Mouse (Mus musculus): Measurements from ENCODE around the gene Farsb. TPM values are rescaled to one million over a fixed set of nuclear protein-coding genes. Genes with fewer than 3 reads are reported as not detected.

The Farsb gene
- total and polyA plus RNA-seq, 3 experiments: 119 to 154 (median 122) TPM

DNA sequence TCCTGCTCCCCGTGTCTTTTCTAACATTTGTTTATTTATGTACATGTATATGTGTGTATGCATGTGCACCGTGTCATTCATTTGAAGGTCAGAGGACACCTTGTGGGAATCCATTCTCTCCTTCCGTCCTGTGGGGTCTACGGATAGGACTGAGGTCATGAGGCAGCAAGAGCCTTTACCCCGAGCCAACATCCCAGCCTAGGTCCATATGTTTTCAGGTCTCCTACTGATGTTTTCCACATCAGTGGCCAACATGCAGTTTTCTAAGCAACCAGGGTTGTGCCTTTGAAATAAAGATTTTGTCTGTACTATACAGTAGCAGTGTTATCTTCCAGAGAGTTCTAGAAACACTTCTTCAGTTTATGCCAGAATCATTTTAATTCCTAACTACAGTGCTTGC, 114.9 kb downstream of the Farsb start:
- H3K27me3 ChIP-seq (ENCODE audit: control insufficient read depth in 1 of 2, insufficient read depth in 2 of 2, low read length in 2 of 2): no peaks in the 10 kb centered on the region
- TF ChIP-seq TBP (IDR thresholded peaks at IDR 0.05; ENCODE audit: low read depth, low read length) (no peak), CHD1 (IDR thresholded peaks at IDR 0.05; ENCODE audit: low read depth, low read length) (no peak), ZNF384 (IDR thresholded peaks at IDR 0.05; ENCODE audit: low read depth, low read length) (no peak), KAT2A (conservative IDR thresholded peaks at IDR 0.05; ENCODE audit: low read depth, low read length) (no peak), GABPA (IDR thresholded peaks at IDR 0.05; ENCODE audit: low read depth, low read length) (no peak), EP300 (IDR thresholded peaks at IDR 0.05; ENCODE audit: low read depth in 1 of 2, low read length in 2 of 2) (no peak), NRF1 (IDR thresholded peaks at IDR 0.05; ENCODE audit: insufficient read depth, low read depth, low read length, poor library complexity, severe bottlenecking) (no peak), ZMIZ1 (IDR thresholded peaks at IDR 0.05; ENCODE audit: low read depth, low read length) (no peak), ZKSCAN1 (IDR thresholded peaks at IDR 0.05; ENCODE audit: low read depth, low read length) (no peak), MYB (IDR thresholded peaks at IDR 0.05; ENCODE audit: low read depth, low read length) (no peak), MAFK (IDR thresholded peaks at IDR 0.05; ENCODE audit: borderline replicate concordance, low read depth, low read length) (no peak), ZC3H11A (IDR thresholded peaks at IDR 0.05; ENCODE audit: low read depth, low read length) (no peak), USF2 (IDR thresholded peaks at IDR 0.05; ENCODE audit: borderline replicate concordance in 1 of 2, insufficient read depth in 1 of 2, low read depth in 1 of 2, low read length in 2 of 2) (no peak), MEF2A (IDR thresholded peaks at IDR 0.05; ENCODE audit: extremely low read depth, insufficient replicate concordance, low read depth, low read length, poor library complexity, severe bottlenecking) (no peak), TCF12 (IDR thresholded peaks at IDR 0.05; ENCODE audit: low read depth, low read length) (no peak), POLR2A (IDR thresholded peaks at IDR 0.05; ENCODE audit: control insufficient read depth in 1 of 2, insufficient read depth in 1 of 2, low read depth in 1 of 2, low read length in 2 of 2, poor library complexity in 1 of 2) (no peak), POLR2AphosphoS2 (IDR thresholded peaks at IDR 0.05; ENCODE audit: low read length) (no peak), MAZ (IDR thresholded peaks at IDR 0.05; ENCODE audit: low read depth, low read length) (no peak)
- no peaks in the 10 kb centered on the region for H3K79me2 ChIP-seq (ENCODE audit: control insufficient read depth, insufficient read depth, low read length, poor library complexity)
- H3K9ac ChIP-seq (ENCODE audit: control insufficient read depth, low read depth, low read length, poor library complexity, severe bottlenecking): no peak overlapping the region
- no peak overlapping the region for H3K4me3 ChIP-seq (ENCODE audit: control insufficient read depth in 1 of 2, insufficient read depth in 1 of 2, low read depth in 2 of 2, low read length in 2 of 2)
- no peaks in the 10 kb centered on the region for H3K9me3 ChIP-seq (replicated peaks; ENCODE audit: insufficient read depth, low read length)
- no peak for DNase-seq (ENCODE audit: low read depth, low spot score)
- no peaks in the 10 kb centered on the region for H3K4me1 ChIP-seq (ENCODE audit: control insufficient read depth in 1 of 2, insufficient read depth in 2 of 2, low read length in 2 of 2)
- H3K36me3 ChIP-seq (ENCODE audit: control insufficient read depth in 1 of 2, insufficient read depth in 2 of 2, low read length in 2 of 2): no peaks in the 10 kb centered on the region
- H3K27ac ChIP-seq (ENCODE audit: control insufficient read depth, low read depth, low read length): no peak overlapping the region

DNA sequence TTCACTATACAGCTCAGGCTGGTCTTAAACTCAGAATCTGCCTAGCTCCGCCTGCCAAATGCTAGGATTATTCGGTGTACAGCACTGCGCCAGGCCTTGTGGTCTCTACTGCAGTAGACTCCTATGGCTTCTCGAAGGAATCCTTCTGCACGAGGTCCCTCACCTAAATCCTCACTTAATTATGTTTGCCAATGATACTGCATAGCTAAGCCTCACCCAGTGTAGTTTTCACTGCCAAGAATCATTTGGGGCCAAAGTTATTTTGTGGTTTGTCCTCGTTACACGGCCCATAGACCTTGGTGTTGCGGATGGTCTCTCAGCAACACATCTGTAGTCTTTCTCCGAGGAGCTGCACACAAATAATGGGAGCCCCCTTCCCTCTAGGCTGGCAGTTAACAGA, 116.4 kb downstream of the Farsb start:
- Histone ChIP-seq H3K4me3 (ENCODE audit: control insufficient read depth in 1 of 2, insufficient read depth in 1 of 2, low read depth in 2 of 2, low read length in 2 of 2) (no peak overlapping the region), H3K9me3 (replicated peaks; ENCODE audit: insufficient read depth, low read length) (no peaks in the 10 kb centered on the region), H3K9ac (ENCODE audit: control insufficient read depth, low read depth, low read length, poor library complexity, severe bottlenecking) (no peak overlapping the region), H3K4me1 (ENCODE audit: control insufficient read depth in 1 of 2, insufficient read depth in 2 of 2, low read length in 2 of 2) (no peaks in the 10 kb centered on the region), H3K36me3 (ENCODE audit: control insufficient read depth in 1 of 2, insufficient read depth in 2 of 2, low read length in 2 of 2) (no peaks in the 10 kb centered on the region), H3K27me3 (ENCODE audit: control insufficient read depth in 1 of 2, insufficient read depth in 2 of 2, low read length in 2 of 2) (no peaks in the 10 kb centered on the region), H3K27ac (ENCODE audit: control insufficient read depth, low read depth, low read length) (no peak overlapping the region), H3K79me2 (ENCODE audit: control insufficient read depth, insufficient read depth, low read length, poor library complexity) (no peaks in the 10 kb centered on the region)
- TF ChIP-seq POLR2AphosphoS5 (IDR thresholded peaks at IDR 0.05; ENCODE audit: borderline replicate concordance, low read depth, low read length) (no peak), USF1 (IDR thresholded peaks at IDR 0.05; ENCODE audit: low read depth, low read length) (no peak), GABPA (IDR thresholded peaks at IDR 0.05; ENCODE audit: low read depth, low read length) (no peak), MYC (IDR thresholded peaks at IDR 0.05; ENCODE audit: low read depth, low read length) (no peak), RAD21 (IDR thresholded peaks at IDR 0.05; ENCODE audit: low read depth, low read length) (no peak), MYB (IDR thresholded peaks at IDR 0.05; ENCODE audit: low read depth, low read length) (no peak), MAX (IDR thresholded peaks at IDR 0.05; ENCODE audit: low read length) (no peak), ZC3H11A (IDR thresholded peaks at IDR 0.05; ENCODE audit: low read depth, low read length) (no peak), POLR2A (IDR thresholded peaks at IDR 0.05; ENCODE audit: control insufficient read depth in 1 of 2, insufficient read depth in 1 of 2, low read depth in 1 of 2, low read length in 2 of 2, poor library complexity in 1 of 2) (no peak), USF2 (IDR thresholded peaks at IDR 0.05; ENCODE audit: borderline replicate concordance in 1 of 2, insufficient read depth in 1 of 2, low read depth in 1 of 2, low read length in 2 of 2) (no peak), MAZ (IDR thresholded peaks at IDR 0.05; ENCODE audit: low read depth, low read length) (no peak), KAT2A (conservative IDR thresholded peaks at IDR 0.05; ENCODE audit: low read depth, low read length) (no peak), GATA1 (IDR thresholded peaks at IDR 0.05; ENCODE audit: low read depth, low read length) (no peak), CHD2 (IDR thresholded peaks at IDR 0.05; ENCODE audit: low read length) (no peak), UBTF (IDR thresholded peaks at IDR 0.05; ENCODE audit: borderline replicate concordance, insufficient read depth, low read depth, low read length) (no peak), TBP (IDR thresholded peaks at IDR 0.05; ENCODE audit: low read depth, low read length) (no peak)
- DNase-seq (ENCODE audit: low read depth, low spot score): no peak
